Mouse (Mus musculus) gastrocnemius, adult 8-10 months (tissue): Measurements from ENCODE around the gene Wdr59. TPM values are rescaled to one million over a fixed set of nuclear protein-coding genes. Genes with fewer than 3 reads are reported as not detected.

Source experiments
- DNase-seq, 2 experiments: peaks; one replicate each; pipeline ENCODE4 v3.0.0; 2022; ENCODE audit warnings: low spot score in 2 of 2
- total RNA-seq, 4 experiments: library from RNA; stranded (reverse); gene quantifications; 2 replicates each; pipeline ENCODE4 v1.2.4; 2022

Wdr59 gene
- total RNA-seq: 1 to 10 TPM; 7.9 to 9.0 (median 8.6) TPM

- peak; percentile 95 to 96 for DNase-seq
Measured at GRCm38 (mm10) chr8:111521713-111522429, at the start of gene Wdr59. TSS of gene Wdr59 (minus strand) at chr8:111522092.

GRCm38 (mm10) chr8:111571661-111572060, 49.8 kb upstream of the Wdr59 start:
- DNase-seq: no peak

GRCm38 (mm10) chr8:111570432-111570831, 48.5 kb upstream of the Wdr59 start:
- no peak for DNase-seq

GRCm38 (mm10) chr8:111569926-111570325, 48.0 kb upstream of the Wdr59 start:
- no peak for DNase-seq

- no peak for DNase-seq
Measured at GRCm38 (mm10) chr8:111568029-111568428, 46.1 kb upstream of the Wdr59 start.

GRCm38 (mm10) chr8:111567571-111567970, 45.7 kb upstream of the Wdr59 start:
- DNase-seq: no peak

GRCm38 (mm10) chr8:111566326-111566725, 44.4 kb upstream of the Wdr59 start:
- no peak for DNase-seq

- no peak for DNase-seq
Measured at GRCm38 (mm10) chr8:111565784-111566191, 43.9 kb upstream of the Wdr59 start.

GRCm38 (mm10) chr8:111564093-111564492, 42.2 kb upstream of the Wdr59 start:
- no peak for DNase-seq

- no peak for DNase-seq
Measured at GRCm38 (mm10) chr8:111563687-111564086, 41.8 kb upstream of the Wdr59 start.

- no peak for DNase-seq
Measured at GRCm38 (mm10) chr8:111563075-111563474, 41.2 kb upstream of the Wdr59 start.

- DNase-seq: no peak
Measured at GRCm38 (mm10) chr8:111562274-111562803, 40.4 kb upstream of the Wdr59 start.

GRCm38 (mm10) chr8:111561824-111562223, 39.9 kb upstream of the Wdr59 start:
- DNase-seq: no peak

- no peak for DNase-seq
Measured at GRCm38 (mm10) chr8:111551511-111552130, 29.7 kb upstream of the Wdr59 start.

- no peak for DNase-seq
Measured at GRCm38 (mm10) chr8:111550002-111550870, 28.3 kb upstream of the Wdr59 start.

- DNase-seq: no peak
Measured at GRCm38 (mm10) chr8:111548201-111548600, 26.3 kb upstream of the Wdr59 start.

GRCm38 (mm10) chr8:111547144-111547543, 25.3 kb upstream of the Wdr59 start:
- DNase-seq: no peak

GRCm38 (mm10) chr8:111545406-111546156, 23.7 kb upstream of the Wdr59 start:
- no peak for DNase-seq

- no peak for DNase-seq
Measured at GRCm38 (mm10) chr8:111543712-111544380, 22.0 kb upstream of the Wdr59 start.

- DNase-seq: no peak
Measured at GRCm38 (mm10) chr8:111539422-111540076, 17.7 kb upstream of the Wdr59 start.
